ENCODE assay signal across 9 mouse cellular contexts in genomic region chr2:153953836-153954235, GRCm38 (mm10). TPM values are rescaled to one million over a fixed set of nuclear protein-coding genes. Genes with fewer than 3 reads are reported as not detected.
A peak's percentile ranks its signal among the peaks of the same experiment; 100 is the strongest.
DNase-seq lines count a peak whose midpoint lies in the region; ATAC-seq lines count a peak whose summit lies in the region.
"Had no signal": no experiment of that assay in that cellular context is flagged by ENCODE, and none has a peak within 500 bp of the region (broad histone marks: within the 10 kb centered on the region; RNA-seq: fewer than 3 reads in every experiment).

No protein-coding gene starts in this region.

- 7% methylated on average over 6 of the region's 6 CpGs for WGBS in forebrain, embryonic 12.5 days
- 7% methylated on average over 6 of the region's 6 CpGs for WGBS in lung, embryonic 16.5 days
- 6% methylated on average over 6 of the region's 6 CpGs for WGBS in stomach, embryonic 15.5 days

- H3K27me3 ChIP-seq in forebrain, embryonic 12.5 days, result peaks cover 3% of the 10 kb centered on the region; the same call in 1 of the 2 replicates
- no peaks in the 10 kb centered on the region for H3K27me3 ChIP-seq in lung, embryonic 16.5 days (ENCODE audit: control insufficient read depth, insufficient read depth, low read depth, low read length)
- H3K27me3 ChIP-seq in stomach, embryonic 15.5 days (replicated peaks), result no peaks in the 10 kb centered on the region

- no peak overlapping the region for H3K27ac ChIP-seq in forebrain, embryonic 12.5 days
- no peak overlapping the region for H3K27ac ChIP-seq in lung, embryonic 16.5 days (ENCODE audit: low read length)
- no peak overlapping the region for H3K27ac ChIP-seq in stomach, embryonic 15.5 days

- ATAC-seq in CD4-positive, CD25-positive, alpha-beta regulatory T cell, adult 4 months, result no peak
- 0 out of 2 replicates have a peak, but pooled peaks have one; percentile 39 for ATAC-seq in forebrain, embryonic 12.5 days (ENCODE audit: low FRiP score)
- 0 out of 2 replicates have a peak, but pooled peaks have one; percentile 38 for ATAC-seq in lung, embryonic 16.5 days (ENCODE audit: low read depth)
- ATAC-seq in stomach, embryonic 15.5 days (ENCODE audit: insufficient read depth, low FRiP score, low read depth), result no peak

- H3K4me2 ChIP-seq in forebrain, embryonic 12.5 days, result peak overlapping the region; percentile 40
- peak overlapping the region; percentile 33; the same call in 1 of the 2 replicates for H3K4me2 ChIP-seq in lung, embryonic 16.5 days (ENCODE audit: low read depth, low read length)
- H3K4me2 ChIP-seq in stomach, embryonic 15.5 days, result peak overlapping the region; percentile 32; the same call in 1 of the 2 replicates

- H3K4me3 ChIP-seq in forebrain, embryonic 12.5 days (replicated peaks), result no peak overlapping the region
- H3K4me3 ChIP-seq in lung, embryonic 16.5 days (ENCODE audit: low read length), result no peak overlapping the region
- H3K4me3 ChIP-seq in stomach, embryonic 15.5 days (replicated peaks), result no peak overlapping the region

- H3K4me1 ChIP-seq in forebrain, embryonic 12.5 days, result no peaks in the 10 kb centered on the region
- H3K4me1 ChIP-seq in lung, embryonic 16.5 days (replicated peaks; ENCODE audit: control insufficient read depth, insufficient read depth, low read length), result no peaks in the 10 kb centered on the region
- H3K4me1 ChIP-seq in stomach, embryonic 15.5 days, result no peaks in the 10 kb centered on the region

- peak; percentile 67 for DNase-seq in CD4-positive, CD25-positive, alpha-beta regulatory T cell, adult 2 months (ENCODE audit: low read depth, low spot score)
- DNase-seq in A20 (ENCODE audit: low read depth, low spot score), result peak; percentile 80
- peak; percentile 68 to 72 for DNase-seq in adrenal gland, postnatal 36 days
- DNase-seq in kidney, adult 18-20 months, result peak; percentile 13

- H3K36me3 ChIP-seq in forebrain, embryonic 12.5 days (replicated peaks), result no peaks in the 10 kb centered on the region
- H3K36me3 ChIP-seq in lung, embryonic 16.5 days (ENCODE audit: control insufficient read depth, insufficient read depth, low read length), result no peaks in the 10 kb centered on the region
- H3K36me3 ChIP-seq in stomach, embryonic 15.5 days, result no peaks in the 10 kb centered on the region

- H3K9me3 ChIP-seq in forebrain, embryonic 12.5 days, result no peaks in the 10 kb centered on the region
- no peaks in the 10 kb centered on the region for H3K9me3 ChIP-seq in lung, embryonic 16.5 days (ENCODE audit: control insufficient read depth, low read length)
- H3K9me3 ChIP-seq in stomach, embryonic 15.5 days, result no peaks in the 10 kb centered on the region

- H3K9ac ChIP-seq in forebrain, embryonic 12.5 days, result no peak overlapping the region
- no peak overlapping the region for H3K9ac ChIP-seq in lung, embryonic 16.5 days (ENCODE audit: low read length)
- no peak overlapping the region for H3K9ac ChIP-seq in stomach, embryonic 15.5 days

RNA-seq across cellular contexts. Expression of gene Bpifb4, which starts 15.8 kb away (rescaled TPM):
- not detected for polyA plus RNA-seq in CD4-positive, CD25-positive, alpha-beta regulatory T cell, adult 4 months (2017; shearing (Covaris generic))
- total RNA-seq in adrenal gland, postnatal 36 days (2021), result not detected
- 0.13 TPM in 1 of 2 replicates, not detected in the other for polyA plus RNA-seq in forebrain, embryonic 12.5 days (2016; fragmentation: Nextera tagmentation; extraction: Ambion mirVana)
- not detected in 2 replicates for polyA plus RNA-seq in lung, embryonic 16.5 days (2015; fragmentation: Nextera tagmentation; extraction: Ambion mirVana)
- polyA plus RNA-seq in stomach, embryonic 15.5 days (2015; fragmentation: Nextera tagmentation; extraction: Ambion mirVana), result not detected in 2 replicates
- total RNA-seq: left cerebral cortex, postnatal 14 days had no signal

RNA-seq across cellular contexts. Expression of gene Bpifa6, which starts 20.9 kb away (rescaled TPM):
- not detected for polyA plus RNA-seq in CD4-positive, CD25-positive, alpha-beta regulatory T cell, adult 4 months (2017; shearing (Covaris generic))
- total RNA-seq in adrenal gland, postnatal 36 days (2021), result not detected
- polyA plus RNA-seq in forebrain, embryonic 12.5 days (2016; fragmentation: Nextera tagmentation; extraction: Ambion mirVana), result not detected in 2 replicates
- not detected in 2 replicates for polyA plus RNA-seq in lung, embryonic 16.5 days (2015; fragmentation: Nextera tagmentation; extraction: Ambion mirVana)
- 0.08 TPM in 1 of 2 replicates, not detected in the other for polyA plus RNA-seq in stomach, embryonic 15.5 days (2015; fragmentation: Nextera tagmentation; extraction: Ambion mirVana)
- total RNA-seq: left cerebral cortex, postnatal 14 days had no signal

RNA-seq across cellular contexts. Expression of gene Bpifb3, which starts 35.8 kb away (rescaled TPM):
- not detected for polyA plus RNA-seq in CD4-positive, CD25-positive, alpha-beta regulatory T cell, adult 4 months (2017; shearing (Covaris generic))
- total RNA-seq in adrenal gland, postnatal 36 days (2021), result not detected
- polyA plus RNA-seq in forebrain, embryonic 12.5 days (2016; fragmentation: Nextera tagmentation; extraction: Ambion mirVana), result not detected in 2 replicates
- polyA plus RNA-seq in lung, embryonic 16.5 days (2015; fragmentation: Nextera tagmentation; extraction: Ambion mirVana), result not detected in 2 replicates
- not detected in 2 replicates for polyA plus RNA-seq in stomach, embryonic 15.5 days (2015; fragmentation: Nextera tagmentation; extraction: Ambion mirVana)
- total RNA-seq: left cerebral cortex, postnatal 14 days had no signal

RNA-seq across cellular contexts. Expression of gene Bpifb6, which starts 53.6 kb away (rescaled TPM):
- not detected for polyA plus RNA-seq in CD4-positive, CD25-positive, alpha-beta regulatory T cell, adult 4 months (2017; shearing (Covaris generic))
- total RNA-seq in adrenal gland, postnatal 36 days (2021), result 1 to 10 TPM in 1 of 2 experiments, under 1 TPM in 1; 0.60 to 6.6 TPM
- not detected in 2 replicates for polyA plus RNA-seq in forebrain, embryonic 12.5 days (2016; fragmentation: Nextera tagmentation; extraction: Ambion mirVana)
- polyA plus RNA-seq in lung, embryonic 16.5 days (2015; fragmentation: Nextera tagmentation; extraction: Ambion mirVana), result not detected in 2 replicates
- polyA plus RNA-seq in stomach, embryonic 15.5 days (2015; fragmentation: Nextera tagmentation; extraction: Ambion mirVana), result not detected in 2 replicates
- total RNA-seq: left cerebral cortex, postnatal 14 days had no signal

RNA-seq across cellular contexts. Expression of gene Bpifa2, which starts 54.2 kb away (rescaled TPM):
- not detected for polyA plus RNA-seq in CD4-positive, CD25-positive, alpha-beta regulatory T cell, adult 4 months (2017; shearing (Covaris generic))
- under 1 TPM; 0.33 to 0.49 TPM for total RNA-seq in adrenal gland, postnatal 36 days (2021)
- not detected in 2 replicates for polyA plus RNA-seq in forebrain, embryonic 12.5 days (2016; fragmentation: Nextera tagmentation; extraction: Ambion mirVana)
- polyA plus RNA-seq in lung, embryonic 16.5 days (2015; fragmentation: Nextera tagmentation; extraction: Ambion mirVana), result not detected in 2 replicates
- not detected in 2 replicates for polyA plus RNA-seq in stomach, embryonic 15.5 days (2015; fragmentation: Nextera tagmentation; extraction: Ambion mirVana)
- total RNA-seq: left cerebral cortex, postnatal 14 days had no signal

Comparison
In these comparisons a context has a peak if more than half of its experiments do, and no peak if none do; other contexts are left out.
1. DNase-seq: peak in every context shown above with its lines; median percentile 80 in A20; 70 in adrenal gland, postnatal 36 days; 67 in CD4-positive, CD25-positive, alpha-beta regulatory T cell, adult 2 months; 13 in kidney, adult 18-20 months.
2. ATAC-seq: peak in forebrain, embryonic 12.5 days (single experiment) and lung, embryonic 16.5 days (single experiment); none in CD4-positive, CD25-positive, alpha-beta regulatory T cell, adult 4 months (single experiment) and stomach, embryonic 15.5 days (single experiment).
3. Peak in every context shown above with its lines, with median percentiles within 50 percentile points of each other: H3K4me2 ChIP-seq.